Mouse (Mus musculus) ovary, postnatal 14 days (tissue): ENCODE measurements around the gene Gm13083.
"Not testable (repeated sequence)": the region's sequence is repeated elsewhere in the genome, so short reads cannot be mapped to it uniquely, and the experiment has no call there.

Experiments
- DNase-seq: peaks from one replicate; pipeline ENCODE4 v3.0.0; 2022; ENCODE audit warnings: low spot score

Gene Gm13083

GRCm38 (mm10) chr4:143614703-143615102 lies at the start of gene Gm13083:
Gene Gm13083, plus strand, starts transcription at chr4:143615003.
- DNase-seq: not testable (repeated sequence)

GRCm38 (mm10) chr4:143611927-143612326 lies 2.9 kb upstream of the Gm13083 start:
- not testable (repeated sequence) for DNase-seq

GRCm38 (mm10) chr4:143618101-143618500 lies 3.3 kb downstream of the Gm13083 start:
- DNase-seq: not testable (repeated sequence)

- DNase-seq: not testable (repeated sequence)
Measured at GRCm38 (mm10) chr4:143657146-143657545, 42.3 kb downstream of the Gm13083 start, which contains the start of gene Gm13088. Gene Gm13088, minus strand, starts transcription at chr4:143657246.
